Mouse (Mus musculus) embryonic facial prominence, embryonic 14.5 days (tissue): ENCODE results near the gene Nat9. TPM values are rescaled to one million over a fixed set of nuclear protein-coding genes. Genes with fewer than 3 reads are reported as not detected.

Experiments
- ATAC-seq: fragments of 200-750 bp; cut with Nextera tagmentation; 2 replicates; pipeline ENCODE4 v1.8.0; 2017; ENCODE audit warnings: low read depth, moderate number of reproducible peaks, moderate TSS enrichment
- DNase-seq: peaks from one replicate; pipeline ENCODE4 v3.0.0-alpha.2; 2015; ENCODE audit warnings: low spot score
- H3K27ac ChIP-seq: fragments of 300-500 bp; sonication (generic); replicated peaks from 2 replicates; pipeline ENCODE4 v1.5.1; 2014; ENCODE audit warnings: low read depth, mild to moderate bottlenecking, low read length, moderate library complexity
- H3K27me3 ChIP-seq: fragments of 300-500 bp; sonication (generic); replicated peaks from 2 replicates; pipeline ENCODE4 v1.6.1; 2014; ENCODE audit warnings: low read length; ENCODE audit not compliant: control insufficient read depth, insufficient read depth
- H3K36me3 ChIP-seq: fragments of 300-500 bp; sonication (generic); 2 replicates; pipeline ENCODE4 v1.6.1; 2014; ENCODE audit warnings: low read length, mixed read lengths; ENCODE audit not compliant: control insufficient read depth, insufficient read depth
- H3K4me1 ChIP-seq: fragments of 300-500 bp; sonication (generic); 2 replicates; pipeline ENCODE4 v1.6.1; 2014; ENCODE audit warnings: antibody characterized with exemption, low read length; ENCODE audit not compliant: control insufficient read depth, insufficient read depth
- H3K4me2 ChIP-seq: fragments of 300-500 bp; sonication (generic); 2 replicates; pipeline ENCODE4 v1.6.1; 2014; ENCODE audit warnings: low read depth, mild to moderate bottlenecking, low read length, moderate library complexity, mixed read lengths
- H3K4me3 ChIP-seq: fragments of 300-500 bp; sonication (generic); 2 replicates; pipeline ENCODE4 v1.5.1; 2014; ENCODE audit warnings: low read depth, mild to moderate bottlenecking, low read length
- H3K9ac ChIP-seq: fragments of 300-500 bp; sonication (generic); 2 replicates; pipeline ENCODE4 v1.6.1; 2014; ENCODE audit warnings: low read depth, mild to moderate bottlenecking, low read length, moderate library complexity, mixed read lengths
- H3K9me3 ChIP-seq: fragments of 300-500 bp; sonication (generic); 2 replicates; pipeline ENCODE4 v1.6.1; 2016; ENCODE audit warnings: low read length; ENCODE audit not compliant: control insufficient read depth
- WGBS: fragments of 180-500 bp; shearing (Covaris S2); extraction: QIAGEN DNeasy Blood & Tissue Kit; methylation state at CpG from one replicate; pipeline ENCODE4 v1.1.7; 2014; 5-methylcytosine and 5-hydroxymethylcytosine counted together
- polyA plus RNA-seq: library from polyadenylated mRNA; unstranded; fragments of >200 nt; fragmentation: Nextera tagmentation; extraction: Ambion mirVana; gene quantifications from 2 replicates; pipeline ENCODE4 v1.2.1, GENCODE M21; 2014

Nat9 gene
- polyA plus RNA-seq, 1 experiment from 2014 or later = 20.0 TPM

GRCm38 (mm10) chr11:115160883-115161577 lies 26.6 kb downstream of the Nat9 start:
- Histone ChIP-seq H3K4me3 (no peak overlapping the region), H3K27me3 (peaks cover 31% of the 10 kb centered on the region), H3K9me3 (no peaks in the 10 kb centered on the region), H3K4me1 (peaks cover 32% of the 10 kb centered on the region), H3K27ac (no peak overlapping the region), H3K9ac (no peak overlapping the region), H3K4me2 (no peak overlapping the region), H3K36me3 (no peaks in the 10 kb centered on the region)
- WGBS = 32% methylated on average over 10 of the region's 10 CpGs
- peak; percentile 62 for DNase-seq
- no peak for ATAC-seq

DNA sequence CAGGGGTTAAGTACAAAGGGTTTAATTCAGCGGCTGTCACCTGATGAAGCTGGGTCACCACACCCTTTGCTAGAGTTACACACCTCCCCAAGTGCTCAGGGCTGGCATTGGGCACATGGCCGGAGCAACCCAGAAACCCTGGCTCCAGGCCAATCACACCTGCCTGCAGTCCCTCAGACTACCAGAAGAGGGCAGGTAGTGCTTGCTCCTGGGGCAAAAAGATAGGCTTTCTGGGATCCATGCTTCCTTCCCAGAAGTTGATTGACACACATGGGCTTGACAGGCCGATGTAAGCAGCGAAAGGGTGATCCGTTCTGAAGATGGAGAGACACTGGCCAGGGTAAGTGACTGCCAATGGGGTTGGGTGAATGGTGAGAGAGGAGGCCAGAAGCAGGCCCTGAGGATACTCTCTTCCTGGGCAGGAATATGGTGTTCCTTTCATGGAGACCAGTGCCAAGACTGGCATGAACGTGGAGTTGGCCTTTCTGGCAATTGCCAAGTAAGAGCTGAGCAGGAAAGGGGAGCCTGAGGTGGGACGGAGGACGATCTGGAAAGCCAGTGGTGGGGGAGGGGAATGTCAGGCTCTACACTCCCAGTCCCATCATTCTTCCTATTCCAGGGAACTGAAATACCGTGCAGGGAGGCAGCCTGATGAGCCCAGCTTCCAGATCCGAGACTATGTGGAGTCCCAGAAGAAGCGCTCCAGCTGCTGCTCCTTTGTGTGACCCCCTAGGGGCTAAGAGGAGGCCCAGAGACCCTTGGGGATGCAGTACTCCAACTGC lies 27.5 kb downstream of the Nat9 start:
- no peak overlapping the region for H3K9ac ChIP-seq
- H3K36me3 ChIP-seq = no peaks in the 10 kb centered on the region
- H3K27ac ChIP-seq = no peak overlapping the region
- no peak for DNase-seq
- peaks cover 31% of the 10 kb centered on the region for H3K27me3 ChIP-seq
- H3K9me3 ChIP-seq = no peaks in the 10 kb centered on the region
- ATAC-seq = no peak
- H3K4me1 ChIP-seq = peaks cover 32% of the 10 kb centered on the region
- H3K4me3 ChIP-seq = no peak overlapping the region
- 59% methylated on average over 11 of the region's 11 CpGs for WGBS
- no peak overlapping the region for H3K4me2 ChIP-seq

DNA sequence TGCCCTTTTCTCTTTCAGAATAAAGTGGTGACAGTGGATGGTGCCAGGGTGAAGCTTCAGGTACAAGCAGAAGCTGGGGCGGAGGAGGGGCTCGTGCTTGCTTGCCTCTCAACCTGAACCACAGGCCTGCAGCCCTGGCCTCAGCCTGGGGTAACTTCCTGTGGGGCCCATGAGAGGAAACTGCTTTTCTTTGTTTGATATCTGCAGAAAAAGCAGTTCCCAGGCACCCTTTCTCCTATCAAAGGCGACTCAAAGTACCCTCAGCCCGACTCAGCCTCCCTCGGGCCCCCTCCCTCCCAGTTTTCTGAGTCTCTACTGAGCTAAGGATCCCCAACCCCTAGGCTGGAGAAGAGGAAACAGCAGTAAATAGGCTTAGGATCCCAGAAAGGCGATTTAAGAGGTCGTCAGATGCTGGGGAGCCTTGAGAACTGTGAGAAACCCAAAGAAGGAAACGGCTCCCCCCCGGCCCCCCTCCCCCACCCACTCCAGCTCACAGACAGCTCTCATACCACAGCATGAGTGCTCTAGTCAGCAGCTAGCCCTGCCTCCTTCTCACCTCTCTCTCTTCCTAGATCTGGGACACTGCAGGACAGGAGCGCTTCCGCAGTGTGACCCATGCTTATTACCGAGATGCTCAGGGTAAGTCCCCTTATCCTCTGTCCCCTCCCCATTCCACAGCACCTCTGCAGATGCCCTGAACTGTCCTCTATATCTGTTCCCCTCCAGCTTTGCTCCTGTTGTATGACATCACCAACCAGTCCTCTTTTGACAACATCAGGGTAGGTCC lies 29.5 kb downstream of the Nat9 start:
- H3K9me3 ChIP-seq = no peaks in the 10 kb centered on the region
- peaks cover 16% of the 10 kb centered on the region for H3K4me1 ChIP-seq
- H3K27me3 ChIP-seq = peaks cover 29% of the 10 kb centered on the region
- H3K9ac ChIP-seq = peak overlapping the region; percentile 15; the same call in 1 of the 2 replicates
- ATAC-seq (no peak), DNase-seq (no peak)
- no peaks in the 10 kb centered on the region for H3K36me3 ChIP-seq
- no peak overlapping the region for H3K4me2 ChIP-seq
- no peak overlapping the region; the same call in 1 of the 2 replicates for H3K27ac ChIP-seq
- no peak overlapping the region for H3K4me3 ChIP-seq
- WGBS = 22% methylated on average over 10 of the region's 12 CpGs

DNA sequence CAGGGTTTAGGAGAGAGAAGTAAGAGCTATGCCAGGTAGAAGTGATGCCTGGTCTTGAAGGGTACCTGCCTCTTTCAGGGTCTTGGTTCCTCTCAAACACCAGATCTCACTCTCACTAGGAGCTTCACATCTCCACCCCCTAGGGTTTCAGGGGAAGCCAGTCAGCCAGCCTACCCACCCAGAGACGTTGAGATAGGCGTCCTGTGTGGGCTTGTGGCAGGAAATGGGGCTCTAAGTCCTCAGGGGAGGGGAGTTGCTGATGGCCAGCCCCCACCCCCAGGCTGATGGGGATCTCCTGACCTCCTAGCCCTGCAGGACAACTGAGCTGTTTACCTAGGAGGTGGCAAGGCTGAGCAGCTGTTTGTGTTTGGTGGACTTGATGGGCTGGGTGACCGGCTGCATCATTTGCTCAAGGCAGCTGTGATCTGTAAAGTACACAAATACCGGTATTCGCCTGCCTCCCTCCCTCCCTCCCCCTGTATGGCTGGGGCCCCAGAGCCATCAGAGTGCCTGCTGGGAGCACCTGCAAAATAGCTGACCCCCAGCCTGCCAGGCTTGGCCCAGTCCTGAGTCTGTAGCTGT lies 32.5 kb downstream of the Nat9 start:
- Histone ChIP-seq H3K27me3 (peaks cover 32% of the 10 kb centered on the region), H3K36me3 (no peaks in the 10 kb centered on the region), H3K4me3 (no peak overlapping the region), H3K4me2 (no peak overlapping the region), H3K4me1 (peaks cover 7% of the 10 kb centered on the region), H3K9ac (no peak overlapping the region), H3K27ac (no peak overlapping the region), H3K9me3 (no peaks in the 10 kb centered on the region)
- ATAC-seq (no peak), DNase-seq (no peak)
- WGBS = 7% methylated on average over 5 of the region's 5 CpGs

- peak overlapping the region; percentile 25 for H3K4me3 ChIP-seq
- DNase-seq (peak; percentile 71), ATAC-seq (peak; percentile 60)
- H3K4me2 ChIP-seq = peak overlapping the region; percentile 51
- H3K4me1 ChIP-seq = peaks cover 7% of the 10 kb centered on the region
- no peaks in the 10 kb centered on the region for H3K36me3 ChIP-seq
- H3K9me3 ChIP-seq = no peaks in the 10 kb centered on the region
- under 1% methylated on average over 23 of the region's 35 CpGs for whole genome bisulfite sequencing
- no peak overlapping the region for H3K27ac ChIP-seq
- H3K9ac ChIP-seq = 0 out of 2 replicates have a peak overlapping the region, but pooled peaks have one; percentile 34
- peaks cover 32% of the 10 kb centered on the region for H3K27me3 ChIP-seq
Observed at GRCm38 (mm10) chr11:115153699-115154292, 33.9 kb downstream of the Nat9 start.

- no peak overlapping the region for H3K27ac ChIP-seq
Observed at GRCm38 (mm10) chr11:115153088-115153487, 34.6 kb downstream of the Nat9 start.

DNA sequence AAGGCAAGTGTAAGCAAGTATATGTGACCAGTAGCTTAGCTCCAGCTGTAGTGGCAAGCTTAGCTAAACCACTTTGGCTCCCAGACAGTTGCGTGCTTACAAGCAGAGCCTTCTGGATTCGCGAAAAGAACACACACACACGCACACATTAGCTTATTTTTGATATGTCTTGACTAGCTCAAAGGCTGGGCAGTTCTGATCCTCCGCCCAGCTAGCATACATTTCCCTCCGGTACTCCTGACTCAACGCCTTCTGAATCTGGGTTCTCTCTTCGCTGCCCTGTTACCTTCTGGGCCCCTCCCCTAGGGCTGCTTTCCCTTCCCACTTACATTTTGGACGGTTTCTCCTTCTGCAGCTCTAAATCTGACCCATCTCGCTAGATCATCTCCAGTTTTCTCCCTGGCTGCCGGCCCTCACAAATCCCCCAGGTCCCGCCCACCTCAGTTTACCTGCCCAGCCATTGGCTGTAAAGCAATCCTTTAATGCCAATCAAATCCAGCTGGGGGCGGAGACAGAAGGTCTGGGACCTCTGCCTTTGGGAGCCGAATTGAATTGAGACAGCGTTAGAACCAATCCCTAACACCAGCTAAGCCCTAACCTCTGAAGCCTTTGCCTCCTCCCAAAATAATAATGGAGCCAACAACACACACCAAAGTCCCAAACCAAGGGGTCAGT lies 35.8 kb downstream of the Nat9 start:
- 2% methylated on average over 15 of the region's 15 CpGs for WGBS
- peak overlapping the region; percentile 43 for H3K4me2 ChIP-seq
- no peaks in the 10 kb centered on the region; the same call in none of the 2 replicates for H3K4me1 ChIP-seq
- no peaks in the 10 kb centered on the region for H3K36me3 ChIP-seq
- DNase-seq (peak; percentile 86), ATAC-seq (peak; percentile 82)
- H3K9ac ChIP-seq = no peak overlapping the region
- peak overlapping the region; percentile 20 for H3K4me3 ChIP-seq
- H3K9me3 ChIP-seq = no peaks in the 10 kb centered on the region
- H3K27me3 ChIP-seq = peaks cover 32% of the 10 kb centered on the region
- H3K27ac ChIP-seq = no peak overlapping the region

More at GRCm38 (mm10) chr11:115153088-115153487, 34.6 kb downstream of the Nat9 start:
- Histone ChIP-seq H3K27me3 (peaks cover 32% of the 10 kb centered on the region), H3K4me2 (no peak overlapping the region), H3K36me3 (no peaks in the 10 kb centered on the region), H3K9me3 (no peaks in the 10 kb centered on the region), H3K9ac (no peak overlapping the region), H3K4me3 (no peak overlapping the region), H3K4me1 (peaks cover 2% of the 10 kb centered on the region)
- 78% methylated on average over 9 of the region's 9 CpGs for WGBS
- DNase-seq (no peak), ATAC-seq (no peak)
